Mouse (Mus musculus) cerebellum, adult 2 months (tissue): ENCODE results near the gene Actrt2. TPM values are rescaled to one million over a fixed set of nuclear protein-coding genes. Genes with fewer than 3 reads are reported as not detected.
A peak's percentile ranks its signal among the peaks of the same experiment; 100 is the strongest.

Experiments
- DNase-seq, 2 experiments: peaks; one replicate each; pipeline ENCODE4 v3.0.0; 2021
- H3K27ac ChIP-seq: fragments of 200-500 bp; 2 replicates; pipeline ENCODE4 v1.5.1; 2012; ENCODE audit warnings: low read length, control low read depth, inconsistent platforms; ENCODE audit not compliant: insufficient read depth
- H3K27me3 ChIP-seq: fragments of 200-500 bp; 2 replicates; pipeline ENCODE4 v1.6.1; 2012; ENCODE audit warnings: inconsistent platforms, mild to moderate bottlenecking, low read length, moderate library complexity; ENCODE audit not compliant: control insufficient read depth, insufficient read depth
- H3K4me1 ChIP-seq: fragments of 200-500 bp; 2 replicates; pipeline ENCODE4 v1.6.1; 2011; ENCODE audit warnings: low read length; ENCODE audit not compliant: control insufficient read depth, insufficient read depth
- H3K4me3 ChIP-seq: fragments of 200-500 bp; replicated peaks from 2 replicates; pipeline ENCODE3; 2011; ENCODE audit warnings: mild to moderate bottlenecking, low read depth, low read length, control low read depth; ENCODE audit not compliant: insufficient read depth
- CTCF ChIP-seq: fragments of 200-500 bp; IDR thresholded peaks from 2 replicates; pipeline ENCODE4 v1.5.1; 2011; ENCODE audit warnings: low read depth, mild to moderate bottlenecking, control low read depth, low read length, moderate library complexity, borderline replicate concordance; ENCODE audit not compliant: insufficient read depth
- POLR2A ChIP-seq: fragments of 200-500 bp; IDR thresholded peaks from 2 replicates; pipeline ENCODE4 v1.6.1; 2011; ENCODE audit warnings: low read length, control low read depth, borderline replicate concordance; ENCODE audit not compliant: insufficient read depth
- WGBS: fragments of 180-500 bp; shearing (Covaris S2); methylation state at CpG from one replicate; pipeline ENCODE4 v1.1.7; 2018; 5-methylcytosine and 5-hydroxymethylcytosine counted together
- polyA plus RNA-seq: library from polyadenylated mRNA; depleted of rRNA; stranded (reverse); fragments of >200 nt; gene quantifications from 2 replicates; pipeline ENCODE4 v1.2.3, GENCODE M21; 2012

Gene Actrt2
- polyA plus RNA-seq, 1 experiment: not detected

DNA sequence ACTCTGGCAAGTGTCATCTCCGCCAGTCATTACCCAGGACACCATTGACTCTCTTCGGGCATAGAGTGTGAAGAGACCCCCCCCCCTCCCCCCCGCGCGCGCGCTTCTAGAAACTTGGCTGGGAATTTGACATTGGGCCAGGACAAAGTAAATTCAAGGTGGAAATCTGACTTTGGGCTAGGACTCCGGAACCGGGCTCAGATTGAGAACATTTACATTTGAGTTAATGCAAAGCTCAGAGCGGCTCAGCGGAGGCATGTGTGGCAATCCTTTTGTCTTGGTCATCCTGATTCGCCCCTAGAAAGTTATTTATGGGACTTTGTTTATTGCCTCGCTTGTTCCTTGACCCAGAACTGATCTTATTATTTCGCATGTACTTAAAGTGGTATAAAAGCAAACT, 14.6 kb upstream of the Actrt2 start:
- no peak overlapping the region for H3K27ac ChIP-seq
- no peak overlapping the region for H3K4me3 ChIP-seq
- 42% methylated on average over 14 of the region's 14 CpGs for WGBS
- TF ChIP-seq CTCF: no peak
- TF ChIP-seq POLR2A: no peak
- H3K27me3 ChIP-seq: no peaks in the 10 kb centered on the region; the same call in 1 of the 2 replicates
- DNase-seq: no peak
- no peaks in the 10 kb centered on the region for H3K4me1 ChIP-seq

DNA sequence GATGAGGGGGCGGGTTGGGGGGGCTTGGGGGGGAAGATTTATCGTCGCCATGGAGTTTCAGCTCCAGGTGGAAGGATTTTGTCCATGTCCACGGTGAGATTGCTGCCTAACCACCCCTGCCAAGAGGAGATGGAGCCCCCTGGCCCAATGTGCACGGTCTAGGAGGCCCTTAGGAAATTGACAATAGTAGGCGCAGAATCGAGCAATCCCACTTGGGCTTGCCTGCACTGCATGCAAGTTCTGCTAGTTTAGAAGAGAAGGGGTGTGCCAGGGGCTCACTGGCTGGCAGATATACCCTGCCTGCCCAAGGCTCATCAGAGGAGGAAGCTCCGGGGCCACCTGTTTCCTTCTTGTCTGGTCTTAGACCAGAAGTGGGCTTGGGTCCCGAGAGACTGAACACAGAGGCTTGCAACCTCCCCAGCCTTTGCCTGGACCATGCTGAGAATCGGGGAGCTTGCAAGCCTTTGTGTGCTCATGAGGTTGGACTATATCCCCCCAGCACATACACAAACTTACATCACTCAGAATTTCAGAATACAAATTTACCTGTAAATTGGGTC, 7.9 kb upstream of the Actrt2 start:
- no peak overlapping the region for H3K27ac ChIP-seq
- no peak for DNase-seq
- no peak overlapping the region for H3K4me3 ChIP-seq
- no peak for TF ChIP-seq CTCF
- TF ChIP-seq POLR2A: no peak
- no peaks in the 10 kb centered on the region for H3K4me1 ChIP-seq
- WGBS: 53% methylated on average over 10 of the region's 10 CpGs
- H3K27me3 ChIP-seq: no peaks in the 10 kb centered on the region; the same call in 1 of the 2 replicates

GRCm38 (mm10) chr4:154674966-154675365, 7.3 kb upstream of the Actrt2 start:
- H3K4me1 ChIP-seq: no peaks in the 10 kb centered on the region
- no peak overlapping the region for H3K4me3 ChIP-seq
- TF ChIP-seq POLR2A (no peak), CTCF (no peak)
- no peaks in the 10 kb centered on the region; the same call in 1 of the 2 replicates for H3K27me3 ChIP-seq
- DNase-seq: no peak
- 47% methylated on average over 15 of the region's 15 CpGs for WGBS
- H3K27ac ChIP-seq: no peak overlapping the region

DNA sequence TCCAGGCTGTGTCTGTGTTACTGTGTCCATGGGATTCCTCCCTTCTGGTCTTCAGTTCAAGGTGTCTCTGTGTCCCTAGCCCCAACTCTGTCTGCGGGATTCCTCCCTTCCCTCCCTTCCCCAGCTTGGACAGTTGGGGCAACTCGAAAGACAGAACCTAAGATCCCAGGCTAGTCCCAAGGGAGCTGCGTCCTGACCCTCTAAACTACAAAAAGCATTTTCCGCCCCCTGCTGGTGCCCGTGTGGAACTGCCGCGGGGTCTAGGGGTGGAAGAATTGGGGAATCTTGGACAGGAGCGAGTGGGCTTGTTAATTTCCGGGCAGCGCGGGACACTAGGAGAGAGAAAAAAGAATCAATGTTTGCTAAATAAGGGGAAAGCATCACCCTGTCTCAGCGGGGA, 6.9 kb upstream of the Actrt2 start:
- no peak overlapping the region for H3K27ac ChIP-seq
- TF ChIP-seq POLR2A: no peak
- TF ChIP-seq CTCF: peak; percentile 56
- H3K4me3 ChIP-seq: no peak overlapping the region
- 2% methylated on average over 12 of the region's 12 CpGs for WGBS
- no peaks in the 10 kb centered on the region for H3K4me1 ChIP-seq
- DNase-seq: peak in 1 of 2 experiments; percentile 28
- H3K27me3 ChIP-seq: no peaks in the 10 kb centered on the region; the same call in 1 of the 2 replicates

- no peaks in the 10 kb centered on the region; the same call in 1 of the 2 replicates for H3K27me3 ChIP-seq
- 74% methylated on average over 4 of the region's 4 CpGs for WGBS
- H3K4me1 ChIP-seq: no peaks in the 10 kb centered on the region
- no peak overlapping the region for H3K27ac ChIP-seq
- H3K4me3 ChIP-seq: no peak overlapping the region
- no peak for TF ChIP-seq POLR2A
- no peak for TF ChIP-seq CTCF
- no peak for DNase-seq
These were observed 6.3 kb upstream of the Actrt2 start for GRCm38 (mm10) chr4:154673986-154674385.

GRCm38 (mm10) chr4:154672027-154672426, 4.4 kb upstream of the Actrt2 start:
- DNase-seq: no peak
- Histone ChIP-seq H3K27me3 (no peaks in the 10 kb centered on the region; the same call in 1 of the 2 replicates), H3K4me3 (no peak overlapping the region), H3K4me1 (no peaks in the 10 kb centered on the region), H3K27ac (no peak overlapping the region)
- TF ChIP-seq CTCF (no peak), POLR2A (no peak)
- 58% methylated on average over 1 of the region's 1 CpGs for WGBS

- WGBS: 65% methylated on average over 8 of the region's 8 CpGs
- H3K4me1 ChIP-seq: no peaks in the 10 kb centered on the region
- H3K27ac ChIP-seq: no peak overlapping the region
- H3K27me3 ChIP-seq: no peaks in the 10 kb centered on the region; the same call in 1 of the 2 replicates
- DNase-seq: no peak
- no peak overlapping the region for H3K4me3 ChIP-seq
- no peak for TF ChIP-seq CTCF
- no peak for TF ChIP-seq POLR2A
These were observed 3.7 kb upstream of the Actrt2 start for GRCm38 (mm10) chr4:154671232-154671912.

GRCm38 (mm10) chr4:154662681-154663215, 4.9 kb downstream of the Actrt2 start:
- H3K4me3 ChIP-seq: no peak overlapping the region
- no peak for TF ChIP-seq CTCF
- no peak for TF ChIP-seq POLR2A
- no peaks in the 10 kb centered on the region for H3K4me1 ChIP-seq
- no peak overlapping the region for H3K27ac ChIP-seq
- WGBS: 20% methylated on average over 12 of the region's 12 CpGs
- no peak for DNase-seq
- H3K27me3 ChIP-seq: no peaks in the 10 kb centered on the region
